Mouse (Mus musculus) WW6 (cell line): ENCODE measurements around the gene Rps9.

ENCODE experiments used
- DNase-seq: peaks from one replicate; pipeline ENCODE4 v3.0.0-alpha.2; 2013; ENCODE audit warnings: low read depth, low spot score

Rps9 gene

DNA sequence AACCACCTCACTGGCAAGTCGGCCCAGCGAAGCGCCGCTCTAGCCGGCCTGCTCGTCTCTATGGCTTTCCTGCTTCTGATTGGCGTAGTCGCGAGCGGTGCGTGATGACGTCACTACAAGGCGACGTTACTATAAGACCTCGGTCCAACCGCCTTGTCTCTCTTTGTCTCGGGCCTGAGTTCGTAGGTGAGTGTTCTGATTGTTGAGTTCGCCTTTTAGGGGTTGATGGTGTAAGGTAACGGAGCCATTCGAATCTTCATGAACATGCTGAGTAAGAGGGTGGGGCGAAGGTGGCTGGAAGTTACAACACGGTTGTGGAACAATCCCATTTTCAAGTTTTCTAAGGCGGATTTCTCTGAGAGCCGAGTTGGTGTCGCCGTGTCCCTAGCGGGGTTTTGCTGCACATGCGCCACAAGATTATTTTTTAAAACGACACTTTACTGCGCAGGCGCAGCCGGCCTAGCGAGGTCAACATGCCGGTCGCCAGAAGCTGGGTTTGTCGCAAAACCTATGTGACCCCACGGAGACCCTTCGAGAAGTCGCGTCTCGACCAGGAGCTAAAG lies at the start of gene Rps9:
Gene Rps9, plus strand, starts transcription at position 115 of the 563 bp plus-strand sequence.
- DNase-seq = peak; percentile 86

DNA sequence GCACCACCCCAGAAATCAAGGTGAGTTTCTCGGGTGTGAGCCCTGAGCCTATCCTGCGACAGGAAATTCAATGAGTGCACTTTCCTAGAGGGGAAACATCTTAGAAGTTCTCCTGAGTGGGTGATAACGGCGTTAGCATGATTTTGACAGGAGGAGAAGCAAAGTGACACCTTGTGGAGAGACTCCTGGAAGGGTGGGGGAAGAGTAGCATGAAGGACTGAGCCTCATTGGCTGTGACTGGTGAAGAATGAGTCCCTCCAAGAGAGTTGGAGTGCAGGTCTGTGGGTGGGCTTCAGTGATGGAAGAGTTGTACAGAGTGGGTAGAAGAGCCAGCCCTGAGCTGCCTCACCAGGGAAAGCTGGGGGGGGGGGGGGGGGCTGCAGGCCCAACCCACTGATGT lies 46.8 kb upstream of the Rps9 start:
- no peak for DNase-seq

DNA sequence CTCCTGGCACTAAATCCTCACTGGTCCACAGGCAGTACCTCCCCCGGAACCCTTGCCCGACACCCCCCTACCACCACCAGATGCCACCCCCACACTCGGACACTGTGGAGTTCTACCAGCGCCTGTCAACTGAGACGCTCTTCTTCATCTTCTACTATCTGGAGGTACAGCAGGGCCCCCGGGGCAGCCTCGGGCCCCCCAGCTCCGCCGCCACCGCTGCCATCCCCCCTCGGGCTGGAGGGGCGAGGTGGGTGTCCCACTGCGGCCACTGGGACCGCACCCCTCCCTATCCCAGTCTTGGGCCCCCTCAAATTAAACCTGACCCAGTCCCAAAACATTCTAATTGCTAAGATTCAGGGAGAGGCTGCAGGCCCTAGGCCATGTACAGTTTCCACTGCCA lies 45.2 kb upstream of the Rps9 start:
- no peak for DNase-seq

DNA sequence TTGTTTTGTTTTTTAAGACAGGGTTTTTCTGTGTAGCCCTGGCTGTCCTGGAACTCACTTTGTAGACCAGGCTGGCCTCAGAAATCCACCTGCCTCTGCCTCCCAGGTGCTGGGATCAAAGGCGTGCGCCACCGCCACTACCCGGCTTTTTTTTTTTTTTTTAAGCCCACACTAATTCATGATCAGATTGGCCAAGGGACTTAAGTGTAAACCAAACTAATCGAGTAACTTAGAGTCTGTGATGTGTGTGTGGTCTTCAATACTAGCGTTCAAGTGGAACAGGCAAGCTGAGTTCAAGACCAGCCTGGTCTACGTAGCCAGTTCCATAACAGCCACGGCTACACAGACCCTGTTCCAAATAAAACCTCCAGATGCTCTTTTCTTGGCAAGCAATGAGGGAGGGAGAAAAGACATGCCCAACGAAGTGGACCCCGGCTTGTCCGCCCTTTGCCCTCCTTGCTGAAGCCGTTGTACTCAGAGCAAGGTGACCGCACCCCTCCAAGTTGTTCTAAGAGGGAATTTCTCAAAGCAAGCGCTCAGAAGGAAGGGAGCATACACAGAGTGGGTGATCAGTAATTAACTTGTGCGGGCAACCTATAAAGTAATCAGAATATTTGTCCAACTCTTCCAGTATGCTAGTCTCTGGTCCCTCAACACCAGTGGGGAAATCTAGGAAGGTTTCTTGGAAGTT lies 39.1 kb upstream of the Rps9 start:
- no peak for DNase-seq

DNA sequence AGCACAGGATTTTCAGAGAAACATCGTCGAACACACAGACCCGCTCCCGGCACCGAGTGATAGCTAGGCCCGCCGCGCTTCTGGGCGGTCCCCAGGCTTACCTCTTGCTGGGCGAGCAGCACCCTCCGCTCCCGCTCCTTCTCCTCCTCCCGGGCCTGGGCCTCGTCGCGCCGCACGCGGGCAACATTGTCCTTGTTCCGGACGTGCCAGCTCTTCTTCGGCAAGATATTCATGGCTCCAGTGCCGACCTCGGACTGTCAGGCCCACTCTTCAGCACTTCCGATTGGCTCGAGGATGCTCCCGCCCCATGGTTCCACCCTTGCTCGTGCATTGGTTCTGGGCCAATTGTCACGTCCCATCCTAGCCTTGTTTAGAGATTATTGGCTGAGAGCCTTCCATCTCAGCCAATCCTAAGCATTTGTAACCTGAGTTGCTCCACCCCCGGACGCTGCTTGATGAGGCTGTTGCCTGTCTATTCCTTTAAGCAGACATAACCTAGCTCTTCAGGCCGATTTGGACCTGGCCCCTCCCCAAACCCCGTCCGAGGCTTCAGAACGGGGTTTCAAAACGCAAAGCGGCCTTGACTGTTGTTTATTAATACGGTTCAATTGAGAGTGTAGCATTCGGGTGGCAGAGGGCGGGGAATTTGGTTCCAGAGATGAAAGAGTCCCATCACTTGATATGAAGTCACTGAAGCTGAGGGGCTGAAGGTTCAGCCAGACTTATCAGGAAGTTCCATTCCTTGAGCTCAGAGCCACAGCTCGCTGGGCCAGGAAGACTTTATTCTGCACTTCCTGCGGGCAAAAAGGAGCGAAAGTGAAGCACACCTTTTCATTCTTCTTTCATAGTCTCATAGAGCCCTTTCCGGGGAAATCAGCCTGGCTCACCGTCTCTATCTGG lies 38.3 kb upstream of the Rps9 start, which contains the start of gene Leng1:
Gene Leng1, minus strand, starts transcription at position 626 of the 900 bp plus-strand sequence.
- DNase-seq = peak; percentile 88

DNA sequence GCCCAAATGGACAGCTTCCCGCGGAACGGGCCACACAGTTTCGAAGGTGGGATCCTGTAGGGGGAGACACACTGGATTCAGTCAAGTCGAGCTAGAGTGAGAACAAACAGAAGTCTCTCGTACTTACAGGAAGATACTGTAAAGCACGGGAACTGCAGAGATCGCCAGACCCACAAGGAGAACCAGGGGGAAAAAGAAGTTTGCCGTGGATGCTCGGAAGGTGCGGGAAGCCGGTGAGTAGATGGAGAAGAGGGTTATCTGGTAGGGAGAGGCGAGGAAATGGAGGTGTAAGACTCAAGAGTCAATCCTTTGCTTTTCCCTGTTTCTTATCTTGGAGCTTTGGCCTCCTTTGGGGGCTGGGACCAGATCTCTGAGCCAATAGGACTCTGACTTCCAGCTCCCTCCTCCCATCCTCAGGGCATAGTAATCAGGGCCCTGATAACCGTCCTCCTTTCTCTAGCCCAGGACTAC lies 36.8 kb upstream of the Rps9 start:
- no peak for DNase-seq

DNA sequence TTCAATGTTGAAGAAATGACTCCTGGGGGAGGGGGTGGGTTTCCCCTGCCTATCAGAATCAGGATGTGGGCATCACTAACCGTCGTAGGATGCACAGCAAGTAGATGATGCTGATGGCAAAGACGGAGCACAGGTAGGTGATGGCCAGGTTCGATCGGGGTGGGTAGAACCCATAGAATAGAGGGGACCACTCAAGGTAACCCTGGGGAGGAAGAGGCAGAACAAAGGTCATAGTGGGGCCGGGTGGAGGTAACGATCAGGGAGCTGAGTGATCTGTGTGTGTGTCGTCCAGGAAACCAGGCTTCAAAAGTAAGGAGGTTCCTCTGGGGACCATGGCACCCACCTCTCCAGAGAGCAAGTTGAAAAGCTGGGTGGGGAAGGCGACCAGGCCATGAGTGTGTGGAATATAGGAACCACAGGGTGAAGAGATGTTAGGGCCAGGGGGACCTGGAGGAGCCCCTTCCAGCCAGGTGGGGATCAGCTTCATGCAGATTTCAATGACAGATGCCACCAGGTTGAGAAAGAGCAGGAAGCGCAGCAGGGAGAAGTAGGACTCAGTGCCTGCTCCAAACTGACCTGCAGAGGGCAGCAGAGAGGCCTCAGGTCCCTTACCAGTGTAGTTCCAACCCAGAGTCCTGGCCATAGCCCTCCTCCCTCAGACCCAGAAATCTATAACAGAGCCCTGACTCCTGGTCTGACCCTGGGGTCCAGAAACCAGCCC lies 29.1 kb upstream of the Rps9 start:
- peak; percentile 62 for DNase-seq

DNA sequence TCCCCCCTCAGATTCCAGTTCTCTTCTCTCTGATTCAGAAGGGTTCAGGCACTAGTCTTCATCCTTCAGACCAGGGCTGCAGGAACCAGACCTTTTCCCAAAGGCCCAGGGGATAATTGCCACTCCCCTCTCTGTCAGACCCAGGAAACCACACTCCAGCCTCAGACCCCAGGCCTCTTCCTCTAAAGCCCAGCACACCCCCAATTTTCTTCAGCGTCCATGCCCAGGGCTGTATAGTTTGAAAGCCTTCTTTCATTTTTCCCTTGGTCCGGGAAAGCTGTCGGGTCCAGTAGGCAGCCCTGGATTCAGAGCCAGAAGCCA lies 28.6 kb upstream of the Rps9 start:
- no peak for DNase-seq

DNA sequence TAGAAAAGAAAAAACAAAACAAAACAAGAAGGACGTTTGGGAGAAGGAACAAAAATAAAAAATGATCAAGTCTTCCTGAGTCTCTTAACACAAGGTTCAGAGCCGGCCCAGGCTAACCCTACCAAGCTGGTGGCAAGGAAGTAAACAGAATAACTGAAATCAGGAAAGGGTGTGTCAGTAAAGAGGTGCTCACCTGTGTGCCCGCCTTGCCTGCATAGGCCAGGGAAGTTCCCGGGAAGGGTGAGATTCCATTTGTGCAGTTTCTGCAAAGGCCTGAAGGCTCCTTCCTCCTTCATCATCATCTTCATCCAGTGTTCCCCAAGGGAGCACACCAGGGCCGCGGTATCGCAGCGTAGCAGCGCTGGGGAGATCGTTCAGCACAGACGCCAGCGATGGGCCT lies 27.4 kb upstream of the Rps9 start:
- DNase-seq = no peak

DNA sequence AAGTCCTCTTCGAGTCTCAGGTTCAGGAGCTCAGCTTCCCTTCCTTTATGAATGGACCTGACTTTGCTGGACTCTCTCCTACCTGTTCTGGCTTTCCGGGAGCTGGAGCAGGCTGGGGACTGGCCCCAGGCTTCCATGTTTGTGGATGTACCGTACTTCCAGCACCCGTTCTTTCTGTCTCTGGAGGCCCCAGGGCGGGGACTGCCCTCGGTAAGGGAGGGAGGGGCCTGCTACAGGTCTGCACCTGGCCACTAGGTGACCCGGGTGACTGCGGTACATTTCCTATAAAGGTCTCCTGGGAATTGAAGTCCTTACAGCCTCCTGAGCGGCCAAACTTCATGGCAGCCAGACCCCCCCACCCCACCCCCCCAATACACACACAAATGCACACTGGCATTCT lies 26.5 kb upstream of the Rps9 start, which contains the start of gene Tmc4:
Gene Tmc4, minus strand, starts transcription at position 212 of the 400 bp plus-strand sequence.
- no peak for DNase-seq

DNA sequence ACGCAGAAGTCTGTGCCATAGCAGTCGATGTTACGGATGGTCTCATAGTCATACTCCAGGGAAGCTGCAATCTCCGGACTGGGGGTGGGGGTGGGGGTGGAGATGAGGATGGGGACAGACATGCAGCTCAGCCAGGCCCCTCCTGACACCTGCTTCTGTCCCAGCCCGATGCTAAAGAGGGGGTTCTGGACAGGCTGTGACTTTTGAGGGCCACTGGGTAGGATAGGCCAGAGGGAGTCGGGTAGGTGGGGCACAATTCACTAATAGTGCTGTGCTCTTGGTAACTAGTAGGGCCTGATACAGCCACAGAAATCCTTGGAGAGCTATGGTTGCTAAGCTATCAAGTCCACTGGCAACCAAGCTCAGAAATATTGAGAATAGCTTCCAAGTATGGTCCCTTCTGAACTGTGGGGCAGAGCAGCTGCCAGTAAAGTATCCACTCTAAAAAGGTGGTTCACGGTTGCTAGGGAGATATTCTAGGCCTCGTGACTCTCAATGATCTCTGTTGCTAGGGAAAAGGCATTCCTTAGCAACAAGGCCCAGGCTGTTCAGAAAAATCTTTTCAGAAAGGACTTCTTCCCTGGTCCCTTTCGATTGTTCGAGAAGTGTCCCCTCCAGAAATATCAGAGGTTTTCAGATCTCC lies 19.8 kb upstream of the Rps9 start:
- no peak for DNase-seq

DNA sequence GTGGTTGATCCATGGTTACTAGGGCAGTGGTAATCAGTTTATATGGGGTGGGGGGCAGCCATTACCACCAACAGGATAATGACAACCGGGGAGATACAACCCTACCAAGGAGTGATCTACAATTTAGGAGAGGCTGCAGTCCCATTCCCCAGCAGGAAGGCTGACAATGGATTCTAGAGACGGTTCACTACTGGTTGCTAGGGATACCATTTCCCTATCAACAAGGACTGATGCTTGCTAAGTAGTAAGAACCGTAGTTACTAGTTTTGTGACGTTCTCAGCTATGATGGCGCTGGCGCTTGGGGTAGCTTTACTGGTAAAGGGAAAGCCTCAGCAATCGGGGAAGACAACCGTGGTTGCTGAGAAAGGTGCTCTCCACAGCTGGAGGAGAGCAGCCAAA lies 19.1 kb upstream of the Rps9 start:
- DNase-seq = no peak

DNA sequence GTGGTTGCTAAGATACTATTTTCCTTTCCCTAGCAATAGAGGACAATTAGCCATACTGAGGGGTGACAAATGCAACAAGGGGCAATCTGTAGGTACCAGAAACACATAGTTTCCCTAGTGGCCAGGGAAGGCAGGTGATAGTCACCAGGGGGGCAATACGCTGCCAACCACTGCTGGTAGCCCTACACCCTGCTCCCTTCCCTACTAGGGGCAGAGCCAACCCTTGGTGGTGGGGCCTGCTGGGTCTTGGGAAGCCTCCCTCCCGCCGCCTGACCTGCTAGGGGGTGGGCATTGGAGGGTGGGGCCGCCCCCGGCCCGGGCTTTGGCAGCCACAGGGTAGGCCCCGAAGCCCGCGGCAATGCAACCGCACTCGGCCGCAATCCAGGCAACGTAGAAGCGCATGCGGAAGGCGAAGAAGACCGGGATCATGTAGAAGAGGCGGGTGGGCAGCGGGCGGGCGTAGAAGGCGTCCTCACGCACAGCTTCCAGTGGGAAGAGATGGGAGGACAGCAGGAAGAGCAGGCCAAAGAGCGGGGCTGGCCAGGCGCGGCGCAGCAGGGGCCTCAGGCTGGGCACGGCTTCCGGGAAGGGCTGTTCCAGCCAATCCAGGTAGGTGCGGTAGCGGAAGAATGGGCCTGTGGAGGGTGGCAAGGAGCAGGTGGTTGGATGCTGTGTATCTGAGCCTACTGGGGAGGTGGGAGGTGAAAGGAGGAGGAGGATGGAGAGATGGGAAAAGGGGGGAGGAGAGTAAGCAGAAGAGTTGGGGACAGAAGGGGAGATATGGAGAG lies 18.2 kb upstream of the Rps9 start:
- DNase-seq = no peak

DNA sequence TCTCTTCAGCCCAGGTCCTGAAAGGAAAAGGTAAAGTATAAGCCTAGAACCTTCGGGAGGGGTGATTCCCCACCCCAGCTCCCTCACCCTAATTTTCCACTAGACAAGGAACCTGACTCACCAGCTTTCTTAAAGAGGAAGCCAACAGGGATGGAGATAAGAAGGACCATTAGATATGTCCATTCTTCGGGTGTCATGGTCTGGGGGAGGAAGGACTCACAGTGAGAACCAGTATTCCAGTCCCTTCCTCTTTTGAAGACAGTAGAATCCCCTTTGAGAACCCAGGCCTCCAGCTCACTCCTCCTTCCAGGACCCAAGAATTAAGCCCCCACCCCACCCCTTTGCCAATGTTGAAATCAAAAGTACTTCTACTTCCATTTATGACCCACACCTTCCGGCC lies 11.9 kb upstream of the Rps9 start:
- no peak for DNase-seq

DNA sequence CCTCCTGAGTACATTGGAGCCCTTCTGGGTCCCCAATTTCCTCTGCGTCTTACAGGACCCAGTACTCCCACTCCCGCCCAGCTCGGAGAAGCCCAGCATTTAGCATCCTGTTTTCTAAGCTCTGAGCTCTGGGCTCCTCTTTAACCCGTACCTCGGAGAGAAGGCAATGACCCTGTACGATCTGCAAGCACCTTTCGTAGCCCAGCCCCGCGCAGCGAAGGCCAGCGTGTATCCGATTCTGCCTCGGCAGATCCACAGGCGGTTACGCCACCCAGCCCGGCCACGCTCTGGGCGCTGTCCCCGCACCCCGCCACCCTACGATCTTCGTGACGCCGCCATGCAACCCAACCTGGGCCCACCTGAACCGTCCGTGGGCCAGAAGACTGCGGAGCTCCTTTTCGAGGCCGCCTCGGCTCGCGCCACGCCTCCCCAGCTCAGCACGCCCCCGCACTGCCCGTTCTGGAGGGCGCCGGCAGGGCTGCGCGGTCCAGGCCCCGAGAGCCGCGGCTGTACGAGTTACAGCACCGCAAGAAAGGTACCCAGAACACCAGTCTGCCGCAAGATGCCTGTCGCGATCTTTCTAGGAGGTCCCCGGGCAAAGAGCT lies 11.3 kb upstream of the Rps9 start, which contains the start of gene Tsen34:
Gene Tsen34, plus strand, starts transcription at position 482 of the 605 bp plus-strand sequence.
- DNase-seq = no peak

DNA sequence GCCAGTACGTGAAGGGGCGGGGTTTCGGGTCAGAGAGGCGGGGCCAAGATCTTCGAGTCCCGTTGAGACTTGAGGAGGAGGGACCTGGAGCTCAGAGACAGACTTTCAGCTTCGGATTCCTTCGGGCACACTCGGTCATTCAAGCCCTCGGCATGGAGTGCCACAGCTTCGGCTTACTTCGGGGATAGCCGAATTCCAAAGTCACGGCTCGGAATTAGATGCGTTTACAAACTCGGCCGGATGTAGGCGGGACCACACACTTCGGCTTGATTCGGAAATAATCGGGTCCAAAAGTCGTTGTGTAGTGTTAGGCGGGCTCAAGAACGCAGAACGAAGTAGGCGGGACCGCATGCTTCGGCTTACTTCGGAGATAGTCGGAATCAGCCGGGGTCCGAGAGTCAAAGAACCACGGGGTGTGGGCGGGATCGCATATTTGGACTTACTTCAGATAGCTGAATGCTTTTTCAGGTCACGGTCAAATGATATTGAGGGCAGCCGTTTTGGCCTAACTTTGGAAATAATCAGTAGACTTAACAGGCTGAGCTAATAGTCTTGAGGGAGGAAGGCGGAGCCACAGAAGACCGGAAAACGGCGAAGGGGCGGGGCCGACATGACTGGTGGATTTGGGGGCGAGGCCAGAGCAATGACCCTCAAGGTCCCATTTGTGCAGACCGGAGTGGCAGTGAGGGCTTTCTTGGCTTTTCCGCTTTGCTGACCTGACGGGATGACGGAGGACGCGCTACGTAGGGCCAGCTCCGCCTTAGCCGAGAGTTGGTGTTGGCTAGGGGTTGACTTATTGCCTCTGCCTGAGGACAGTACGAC lies 10.6 kb upstream of the Rps9 start, which contains the start of gene Mboat7:
Gene Mboat7, minus strand, starts transcription at position 537 of the 822 bp plus-strand sequence.
- DNase-seq = peak; percentile 85

DNA sequence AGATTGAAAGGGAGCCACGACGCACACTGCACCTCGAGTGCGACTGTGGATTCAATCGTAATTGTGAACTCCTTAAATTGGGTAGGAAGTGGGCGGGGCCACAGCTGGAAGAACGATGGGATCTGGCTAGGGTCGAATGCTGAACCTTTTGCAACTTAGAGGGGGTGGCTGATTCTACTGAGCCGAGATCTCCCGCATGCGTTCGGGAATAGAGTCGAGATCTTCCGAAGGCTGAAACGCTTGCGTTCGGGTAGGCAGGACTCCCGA lies 10.1 kb upstream of the Rps9 start:
- DNase-seq = no peak

DNA sequence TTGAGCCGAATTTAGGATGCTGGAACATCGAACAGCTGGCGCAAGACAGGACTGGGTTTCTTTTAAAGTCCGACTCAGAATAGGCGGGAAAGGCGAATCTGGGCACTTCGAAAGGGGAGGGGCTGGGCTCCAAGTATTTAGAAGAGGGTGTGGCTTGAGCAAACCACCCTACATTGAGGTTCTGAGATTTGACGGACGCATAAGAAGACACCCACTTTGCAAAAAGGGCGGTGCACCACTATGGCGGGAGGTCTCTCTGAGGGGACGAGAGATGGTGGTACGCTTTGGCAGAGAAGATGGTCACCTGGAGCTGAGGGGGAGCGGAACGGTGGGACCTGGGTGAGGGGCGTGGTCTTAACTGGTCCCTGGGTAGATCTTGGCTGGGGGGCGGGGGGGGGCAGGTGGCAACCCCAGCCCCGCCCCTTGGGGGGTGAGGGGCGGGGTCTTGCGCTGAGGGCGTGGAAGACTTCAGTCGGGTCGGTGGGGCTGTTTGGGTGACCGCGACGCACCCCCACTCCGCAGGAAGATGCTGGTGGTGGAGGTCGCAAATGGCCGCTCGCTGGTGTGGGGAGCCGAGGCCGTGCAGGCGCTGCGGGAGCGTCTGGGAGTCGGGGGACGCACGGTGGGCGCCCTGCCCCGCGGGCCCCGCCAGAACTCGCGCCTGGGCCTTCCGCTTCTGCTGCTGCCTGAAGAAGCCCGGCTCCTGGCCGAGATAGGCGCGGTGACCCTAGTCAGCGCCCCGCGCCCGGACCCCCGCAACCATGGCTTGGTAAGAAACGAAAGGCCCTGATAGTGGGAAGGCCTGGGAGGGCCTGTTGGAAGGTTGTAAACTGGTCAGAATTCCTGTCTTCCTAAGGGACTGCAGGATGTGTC lies 9.5 kb upstream of the Rps9 start:
- peak; percentile 79 for DNase-seq
